Mouse (Mus musculus): Measurements from ENCODE around the gene Rprd1b.

DNA sequence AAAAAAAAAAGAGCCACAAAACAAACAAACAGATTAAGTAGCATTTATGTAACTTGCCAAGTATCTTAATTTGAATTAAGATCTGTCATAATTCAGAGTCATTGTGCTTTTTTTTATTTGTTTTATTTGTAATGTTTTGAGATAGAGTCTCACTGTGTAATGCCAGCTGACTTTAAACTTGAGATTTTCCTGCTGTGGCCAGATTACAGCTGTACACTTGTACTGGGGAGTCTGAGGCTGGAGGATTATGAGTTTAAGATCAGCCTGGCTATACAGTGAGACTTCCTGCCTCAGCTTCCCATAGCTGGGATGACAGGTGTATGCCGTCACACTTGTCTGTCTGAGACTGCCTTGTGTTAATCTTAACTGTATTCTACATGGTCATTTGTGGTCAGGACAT is 20.4 kb downstream of the Rprd1b start:
- TF ChIP-seq CTCF (IDR thresholded peaks at IDR 0.05; ENCODE audit: low read depth) (no peak), EP300 (IDR thresholded peaks at IDR 0.05; ENCODE audit: low read depth) (no peak)
